Mouse (Mus musculus): ENCODE measurements at regions not wholly inside any gene's neighbourhood (a gene's known extent, or its start where the extent isn't known, plus 50 kb on each side); places are given as distances from the start of the nearest gene placed in this dataset.

- TF ChIP-seq CTCF (IDR thresholded peaks at IDR 0.05; ENCODE audit: control insufficient read depth, insufficient read depth, insufficient replicate concordance, low read depth, low read length) (no peak), POLR2A (IDR thresholded peaks at IDR 0.05; ENCODE audit: control insufficient read depth, low read depth, low read length) (no peak)
Observed at GRCm38 (mm10) chr15:93003233-93003632, 271.7 kb downstream of the Gxylt1 start.
